Mouse (Mus musculus): ENCODE measurements around the gene Zfp664.

DNA sequence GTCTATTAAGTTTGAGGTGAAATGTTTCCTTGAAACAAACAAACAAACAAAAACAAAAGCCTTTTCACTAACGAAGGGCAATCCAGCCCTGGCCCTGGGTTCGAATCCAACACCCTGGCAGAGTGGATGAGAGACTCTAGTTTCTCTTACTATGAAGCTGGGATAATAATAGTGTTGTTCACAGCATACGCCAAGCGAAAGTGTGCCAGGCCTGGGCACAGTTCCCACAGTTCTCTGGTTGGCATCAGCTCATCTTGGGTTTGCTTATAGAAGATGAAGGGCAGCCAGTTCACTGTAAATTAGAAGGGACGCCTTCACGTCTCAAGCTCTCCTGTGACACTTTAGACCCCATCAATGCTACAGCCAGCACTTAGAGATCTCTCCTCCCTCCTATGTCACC, 39.2 kb downstream of the Zfp664 start:
- TF ChIP-seq POLR2A (IDR thresholded peaks at IDR 0.05; ENCODE audit: extremely low read depth, insufficient read depth, low read length) (no peak), CTCF (IDR thresholded peaks at IDR 0.05; ENCODE audit: low read depth, low read length) (no peak)

Measured in liver, adult 2 months (tissue).